Mouse (Mus musculus) gastrocnemius, postnatal 14 days (tissue): ENCODE measurements around the gene Erf. TPM values are rescaled to one million over a fixed set of nuclear protein-coding genes. Genes with fewer than 3 reads are reported as not detected.
"Not testable (repeated sequence)": the region's sequence is repeated elsewhere in the genome, so short reads cannot be mapped to it uniquely, and the experiment has no call there.

Experiments
- DNase-seq: peaks from one replicate; pipeline ENCODE4 v3.0.0; 2021; ENCODE audit warnings: mixed read lengths
- intact Hi-C: fragments of 180-260 bp; cut with DNase I; formaldehyde crosslinking; loops from one replicate; pipeline ENCODE4 v1.15.1; 2025; ENCODE audit warnings: low total_unique reads
- total RNA-seq, 2 experiments: library from RNA; stranded (reverse); gene quantifications; 2 replicates each; pipeline ENCODE4 v1.2.3; 2021

The Erf gene
- total RNA-seq, 2 experiments from 2014 or later: 9.8 to 11.8 TPM

GRCm38 (mm10) chr7:25269545-25270271 is 19.1 kb upstream of the Erf start:
- no peak for DNase-seq
- intact Hi-C loops: no loop called here

- no peak for DNase-seq
- intact Hi-C loops: no loop called here
Observed at GRCm38 (mm10) chr7:25269029-25269428, 18.5 kb upstream of the Erf start.

- intact Hi-C loops: no loop called here
Observed at GRCm38 (mm10) chr7:25268588-25268987, 18.0 kb upstream of the Erf start.

GRCm38 (mm10) chr7:25267751-25268463 is 17.3 kb upstream of the Erf start:
- peak; percentile 99 for DNase-seq
- intact Hi-C loops: no loop called here

More at GRCm38 (mm10) chr7:25268588-25268987, 18.0 kb upstream of the Erf start:
- no peak for DNase-seq

GRCm38 (mm10) chr7:25267301-25267750 is 16.8 kb upstream of the Erf start, which contains the start of gene Cic:
Cic (plus strand) TSS chr7:25267704.
- peak; percentile 97 for DNase-seq
- intact Hi-C loops: no loop called here

GRCm38 (mm10) chr7:25266180-25266962 is 15.8 kb upstream of the Erf start:
- intact Hi-C loops: no loop called here
- DNase-seq: no peak

- intact Hi-C loops, DNase-seq: not testable (repeated sequence)
Observed at GRCm38 (mm10) chr7:25265743-25266142, 15.2 kb upstream of the Erf start.

- no peak for DNase-seq
- intact Hi-C loops: no loop called here
Observed at GRCm38 (mm10) chr7:25263968-25264870, 13.7 kb upstream of the Erf start.

GRCm38 (mm10) chr7:25261896-25262295 is 11.3 kb upstream of the Erf start:
- intact Hi-C loops: no loop called here
- no peak for DNase-seq

- DNase-seq: no peak
- intact Hi-C loops: no loop called here
Observed at GRCm38 (mm10) chr7:25251822-25252221, 1.3 kb upstream of the Erf start.

- intact Hi-C loops: no loop called here
- peak; percentile 80 for DNase-seq
Observed at GRCm38 (mm10) chr7:25251071-25251791, 670 bp upstream of the Erf start.

GRCm38 (mm10) chr7:25249314-25250140 is 1.0 kb downstream of the Erf start:
- intact Hi-C loops: loop anchor here (10.0 kb wide), 1 partner anchor 65 kb away; the partner anchor contains the start of gene Megf8

GRCm38 (mm10) chr7:25248846-25249313 is 1.7 kb downstream of the Erf start:
- intact Hi-C loops: loop anchor here (10.0 kb wide), 1 partner anchor 66 kb away; the partner anchor contains the start of gene Megf8
- DNase-seq: no peak

More at GRCm38 (mm10) chr7:25249314-25250140, 1.0 kb downstream of the Erf start:
- peak; percentile 86 for DNase-seq

- no peak for DNase-seq
- intact Hi-C loops: loop anchor here (10.0 kb wide), 1 partner anchor 67 kb away; the partner anchor contains the start of gene Megf8
Observed at GRCm38 (mm10) chr7:25248018-25248647, 2.4 kb downstream of the Erf start.

GRCm38 (mm10) chr7:25247498-25247897 is 3.1 kb downstream of the Erf start:
- no peak for DNase-seq
- intact Hi-C loops: loop anchor here (10.0 kb wide), 1 partner anchor 67 kb away; the partner anchor contains the start of gene Megf8

GRCm38 (mm10) chr7:25246759-25247137 is 3.8 kb downstream of the Erf start:
- intact Hi-C loops: loop anchor here (10.0 kb wide), 1 partner anchor 68 kb away; the partner anchor contains the start of gene Megf8
- DNase-seq: no peak
